ENCODE assay signal across 14 mouse cellular contexts in genomic region chr2:30200388-30200925, GRCm38 (mm10). TPM values are rescaled to one million over a fixed set of nuclear protein-coding genes. Genes with fewer than 3 reads are reported as not detected.
DNase-seq lines count a peak whose midpoint lies in the region; ATAC-seq lines count a peak whose summit lies in the region.
"Had no signal": no experiment of that assay in that cellular context is flagged by ENCODE, and none has a peak within 500 bp of the region (broad histone marks: within the 10 kb centered on the region; RNA-seq: fewer than 3 reads in every experiment).

No protein-coding gene starts in this region.

- H3K27ac ChIP-seq in heart, embryonic 14.5 days (replicated peaks in 1 of 2; ENCODE audit: control insufficient read depth in 1 of 2, insufficient read depth in 1 of 2, low read depth in 2 of 2, low read length in 2 of 2), result 0 out of 4 replicates have a peak overlapping the region, but pooled peaks of 1 of the 2 experiments have one; percentile 37
- no peak overlapping the region for H3K27ac ChIP-seq in heart, embryonic 11.5 days (ENCODE audit: low read depth, low read length)
- H3K27ac ChIP-seq in lung, embryonic 16.5 days (ENCODE audit: low read length), result peak overlapping the region; percentile 59
- H3K27ac ChIP-seq in liver, embryonic 16.5 days (ENCODE audit: low read length), result peak overlapping the region; percentile 81
- H3K27ac ChIP-seq: hindbrain, embryonic 15.5 days; midbrain, embryonic 10.5 days had no signal

- no peaks in the 10 kb centered on the region for H3K9me3 ChIP-seq in heart, embryonic 14.5 days (ENCODE audit: control insufficient read depth, low read length)
- no peaks in the 10 kb centered on the region for H3K9me3 ChIP-seq in heart, embryonic 11.5 days (replicated peaks; ENCODE audit: control insufficient read depth, low read length)
- H3K9me3 ChIP-seq in lung, embryonic 16.5 days (ENCODE audit: control insufficient read depth, low read length), result no peaks in the 10 kb centered on the region
- H3K9me3 ChIP-seq in liver, embryonic 16.5 days (replicated peaks; ENCODE audit: control insufficient read depth, low read length), result no peaks in the 10 kb centered on the region
- H3K9me3 ChIP-seq: hindbrain, embryonic 15.5 days; midbrain, embryonic 10.5 days had no signal

- no peaks in the 10 kb centered on the region for H3K36me3 ChIP-seq in heart, embryonic 14.5 days (ENCODE audit: control insufficient read depth, insufficient read depth, low read length)
- no peaks in the 10 kb centered on the region for H3K36me3 ChIP-seq in heart, embryonic 11.5 days (ENCODE audit: control insufficient read depth, insufficient read depth, low read length)
- H3K36me3 ChIP-seq in lung, embryonic 16.5 days (ENCODE audit: control insufficient read depth, insufficient read depth, low read length), result no peaks in the 10 kb centered on the region
- H3K36me3 ChIP-seq in liver, embryonic 16.5 days (ENCODE audit: control insufficient read depth, insufficient read depth), result no peaks in the 10 kb centered on the region
- H3K36me3 ChIP-seq: hindbrain, embryonic 15.5 days had no signal

- no peak overlapping the region for H3K9ac ChIP-seq in heart, embryonic 14.5 days (ENCODE audit: low read length)
- no peak overlapping the region for H3K9ac ChIP-seq in heart, embryonic 11.5 days (ENCODE audit: low read depth, low read length)
- no peak overlapping the region for H3K9ac ChIP-seq in lung, embryonic 16.5 days (ENCODE audit: low read length)
- no peak overlapping the region for H3K9ac ChIP-seq in liver, embryonic 16.5 days (ENCODE audit: low read depth, low read length)
- H3K9ac ChIP-seq: hindbrain, embryonic 15.5 days had no signal

- no peak for DNase-seq in lung, postnatal 10 days
- DNase-seq in spleen, adult 18-20 months, result no peak
- no peak for DNase-seq in retina, postnatal 1 day
- DNase-seq: cerebellum, postnatal 36 days; gastrocnemius, postnatal 10 days; layer of hippocampus, postnatal 36 days; lung, postnatal 14 days; thymus, postnatal 4 days had no signal

- no peaks in the 10 kb centered on the region for H3K27me3 ChIP-seq in heart, embryonic 14.5 days (ENCODE audit: control insufficient read depth, insufficient read depth, low read length)
- H3K27me3 ChIP-seq in heart, embryonic 11.5 days (ENCODE audit: control insufficient read depth, insufficient read depth, low read length), result no peaks in the 10 kb centered on the region
- no peaks in the 10 kb centered on the region for H3K27me3 ChIP-seq in lung, embryonic 16.5 days (ENCODE audit: control insufficient read depth, insufficient read depth, low read depth, low read length)
- no peaks in the 10 kb centered on the region for H3K27me3 ChIP-seq in liver, embryonic 16.5 days (ENCODE audit: control insufficient read depth, insufficient read depth, low read depth, low read length)
- H3K27me3 ChIP-seq: hindbrain, embryonic 15.5 days had no signal

- H3K4me3 ChIP-seq in heart, embryonic 14.5 days (ENCODE audit: control insufficient read depth in 1 of 2, insufficient read depth in 1 of 2, low read depth in 1 of 2, low read length in 2 of 2), result no peak overlapping the region
- no peak overlapping the region for H3K4me3 ChIP-seq in heart, embryonic 11.5 days (ENCODE audit: low read depth, low read length)
- no peak overlapping the region for H3K4me3 ChIP-seq in lung, embryonic 16.5 days (ENCODE audit: low read length)
- no peak overlapping the region for H3K4me3 ChIP-seq in liver, embryonic 16.5 days (ENCODE audit: low read depth, low read length)
- H3K4me3 ChIP-seq: hindbrain, embryonic 15.5 days; midbrain, embryonic 10.5 days had no signal

- ATAC-seq in heart, embryonic 14.5 days (ENCODE audit: insufficient number of reproducible peaks, insufficient read depth, low FRiP score, low read depth), result no peak
- no peak for ATAC-seq in heart, embryonic 11.5 days (replicated peaks; ENCODE audit: insufficient number of reproducible peaks, low FRiP score, low TSS enrichment)
- peak; percentile 48; the same call in 1 of the 2 replicates for ATAC-seq in lung, embryonic 16.5 days (ENCODE audit: low read depth)
- peak; percentile 60 for ATAC-seq in liver, embryonic 16.5 days (ENCODE audit: low read depth)

- H3K4me2 ChIP-seq in heart, embryonic 14.5 days (ENCODE audit: low read length), result peak overlapping the region; percentile 11; the same call in 1 of the 2 replicates
- no peak overlapping the region for H3K4me2 ChIP-seq in heart, embryonic 11.5 days
- no peak overlapping the region for H3K4me2 ChIP-seq in lung, embryonic 16.5 days (ENCODE audit: low read depth, low read length)
- no peak overlapping the region for H3K4me2 ChIP-seq in liver, embryonic 16.5 days (ENCODE audit: low read depth, low read length)
- H3K4me2 ChIP-seq: hindbrain, embryonic 15.5 days had no signal

- 29% methylated on average over 5 of the region's 5 CpGs for WGBS in heart, embryonic 14.5 days
- WGBS in heart, embryonic 11.5 days (ENCODE audit: insufficient replicate concordance), result 48% methylated on average over 5 of the region's 5 CpGs
- WGBS in lung, embryonic 16.5 days, result 47% methylated on average over 5 of the region's 5 CpGs
- WGBS in liver, embryonic 16.5 days (ENCODE audit: insufficient replicate concordance), result 56% methylated on average over 5 of the region's 5 CpGs

- H3K4me1 ChIP-seq in heart, embryonic 14.5 days (ENCODE audit: control insufficient read depth in 2 of 2, insufficient read depth in 2 of 2, low read length in 2 of 2), result peaks cover 2 to 19% of the 10 kb centered on the region in 2 experiments; a peak in 3 of 4 replicates
- H3K4me1 ChIP-seq in heart, embryonic 11.5 days (ENCODE audit: control insufficient read depth, insufficient read depth, low read length), result peaks cover 4% of the 10 kb centered on the region; the same call in 1 of the 2 replicates
- peaks cover 17% of the 10 kb centered on the region for H3K4me1 ChIP-seq in lung, embryonic 16.5 days (replicated peaks; ENCODE audit: control insufficient read depth, insufficient read depth, low read length)
- H3K4me1 ChIP-seq in liver, embryonic 16.5 days (ENCODE audit: control insufficient read depth, low read depth, low read length), result peaks cover 14% of the 10 kb centered on the region

RNA-seq across cellular contexts. Expression of gene Kyat1, which starts 5.2 kb away (rescaled TPM):
- 22.0 and 26.0 TPM in 2 replicates for polyA plus RNA-seq in heart, embryonic 14.5 days (2014; fragmentation: Nextera tagmentation; extraction: Ambion mirVana)
- 13.6 and 15.5 TPM in 2 replicates for polyA plus RNA-seq in heart, embryonic 11.5 days (2014; fragmentation: Nextera tagmentation; extraction: Ambion mirVana)
- 12.7 and 12.9 TPM in 2 replicates for polyA plus RNA-seq in lung, embryonic 16.5 days (2015; fragmentation: Nextera tagmentation; extraction: Ambion mirVana)
- 13.1 and 14.2 TPM in 2 replicates for polyA plus RNA-seq in liver, embryonic 16.5 days (2015; fragmentation: Nextera tagmentation; extraction: Ambion mirVana)

RNA-seq across cellular contexts. Expression of gene Spout1, which starts 22.2 kb away (rescaled TPM):
- 24.7 and 28.0 TPM in 2 replicates for polyA plus RNA-seq in heart, embryonic 14.5 days (2014; fragmentation: Nextera tagmentation; extraction: Ambion mirVana)
- polyA plus RNA-seq in heart, embryonic 11.5 days (2014; fragmentation: Nextera tagmentation; extraction: Ambion mirVana), result 41.2 and 43.4 TPM in 2 replicates
- 66.6 TPM in 2 replicates for polyA plus RNA-seq in lung, embryonic 16.5 days (2015; fragmentation: Nextera tagmentation; extraction: Ambion mirVana)
- polyA plus RNA-seq in liver, embryonic 16.5 days (2015; fragmentation: Nextera tagmentation; extraction: Ambion mirVana), result 22.5 and 22.8 TPM in 2 replicates

RNA-seq across cellular contexts. Expression of gene Endog, which starts 29.2 kb away (rescaled TPM):
- polyA plus RNA-seq in heart, embryonic 14.5 days (2014; fragmentation: Nextera tagmentation; extraction: Ambion mirVana), result 40.3 and 43.2 TPM in 2 replicates
- polyA plus RNA-seq in heart, embryonic 11.5 days (2014; fragmentation: Nextera tagmentation; extraction: Ambion mirVana), result 30.0 and 33.4 TPM in 2 replicates
- 12.0 and 13.3 TPM in 2 replicates for polyA plus RNA-seq in lung, embryonic 16.5 days (2015; fragmentation: Nextera tagmentation; extraction: Ambion mirVana)
- 16.4 and 19.8 TPM in 2 replicates for polyA plus RNA-seq in liver, embryonic 16.5 days (2015; fragmentation: Nextera tagmentation; extraction: Ambion mirVana)

RNA-seq across cellular contexts. Expression of gene Lrrc8a, which starts 37.1 kb away (rescaled TPM):
- 47.4 and 52.7 TPM in 2 replicates for polyA plus RNA-seq in heart, embryonic 14.5 days (2014; fragmentation: Nextera tagmentation; extraction: Ambion mirVana)
- polyA plus RNA-seq in heart, embryonic 11.5 days (2014; fragmentation: Nextera tagmentation; extraction: Ambion mirVana), result 38.1 and 46.9 TPM in 2 replicates
- polyA plus RNA-seq in lung, embryonic 16.5 days (2015; fragmentation: Nextera tagmentation; extraction: Ambion mirVana), result 41.9 and 42.0 TPM in 2 replicates
- 11.2 and 11.9 TPM in 2 replicates for polyA plus RNA-seq in liver, embryonic 16.5 days (2015; fragmentation: Nextera tagmentation; extraction: Ambion mirVana)

RNA-seq across cellular contexts. Expression of gene Gm28035, which starts 39.9 kb away (rescaled TPM):
- 0.13 and 0.55 TPM in 2 replicates for polyA plus RNA-seq in heart, embryonic 14.5 days (2014; fragmentation: Nextera tagmentation; extraction: Ambion mirVana)
- polyA plus RNA-seq in heart, embryonic 11.5 days (2014; fragmentation: Nextera tagmentation; extraction: Ambion mirVana), result 0.49 TPM in 1 of 2 replicates, not detected in the other
- polyA plus RNA-seq in lung, embryonic 16.5 days (2015; fragmentation: Nextera tagmentation; extraction: Ambion mirVana), result 0.16 and 0.18 TPM in 2 replicates
- polyA plus RNA-seq in liver, embryonic 16.5 days (2015; fragmentation: Nextera tagmentation; extraction: Ambion mirVana), result 0.14 and 0.15 TPM in 2 replicates

Comparison
In these comparisons a context has a peak if more than half of its experiments do, and no peak if none do; other contexts are left out.
1. ATAC-seq: peak in lung, embryonic 16.5 days (single experiment) and liver, embryonic 16.5 days (single experiment); none in heart, embryonic 14.5 days (single experiment) and heart, embryonic 11.5 days (single experiment).